Mouse (Mus musculus) olfactory bulb, adult 2 months (tissue): ENCODE measurements around the gene Cpd.

Experiments used
- CTCF ChIP-seq: fragments of 200-500 bp; IDR thresholded peaks from 2 replicates; pipeline ENCODE4 v1.5.1; 2012; ENCODE audit warnings: low read depth, mild to moderate bottlenecking, low read length, moderate library complexity; ENCODE audit not compliant: insufficient read depth
- POLR2A ChIP-seq: fragments of 200-500 bp; IDR thresholded peaks from 2 replicates; pipeline ENCODE4 v1.6.1; 2012; ENCODE audit warnings: mild to moderate bottlenecking, low read depth, low read length, moderate library complexity; ENCODE audit not compliant: insufficient read depth

GRCm38 (mm10) chr11:76884451-76884850, 37.6 kb upstream of the Cpd start:
- TF ChIP-seq CTCF (no peak), POLR2A (no peak)
